Mouse (Mus musculus): ENCODE results near the gene Txlna. TPM values are rescaled to one million over a fixed set of nuclear protein-coding genes. Genes with fewer than 3 reads are reported as not detected.

The Txlna gene
- polyA plus RNA-seq, 1 experiment from 2014 or later: 45.4 TPM

DNA sequence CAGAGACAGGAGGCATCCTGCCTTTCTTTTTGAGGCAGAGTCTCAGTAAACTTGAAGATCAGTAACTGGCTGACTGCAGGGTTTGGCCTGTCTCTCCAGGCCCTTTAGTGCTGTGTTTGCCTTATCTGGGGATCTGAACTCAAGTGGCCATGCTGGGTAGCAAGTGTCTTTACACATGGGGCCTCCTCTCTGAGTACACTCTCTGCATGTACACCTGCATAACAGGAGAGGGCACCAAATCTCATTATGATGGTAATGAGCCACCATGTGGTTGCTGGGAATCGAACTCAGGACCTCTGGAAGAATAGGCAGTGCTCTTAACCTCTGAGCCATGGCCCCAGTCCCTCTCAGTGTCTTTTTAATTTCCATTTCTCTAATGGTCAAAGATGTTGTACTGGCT, 58.6 kb downstream of the Txlna start:
- 82% methylated on average over 1 of the region's 1 CpGs for WGBS (ENCODE audit: insufficient replicate concordance)
- ATAC-seq: no peak
- H3K9me3 ChIP-seq (replicated peaks): no peaks in the 10 kb centered on the region
- no peak overlapping the region for H3K4me3 ChIP-seq
- no peak overlapping the region for H3K4me2 ChIP-seq
- no peak overlapping the region for H3K9ac ChIP-seq
- H3K36me3 ChIP-seq: no peaks in the 10 kb centered on the region
- peaks cover 28% of the 10 kb centered on the region for H3K4me1 ChIP-seq
- H3K27ac ChIP-seq: no peak overlapping the region
- peaks cover 16% of the 10 kb centered on the region for H3K27me3 ChIP-seq (replicated peaks)

GRCm38 (mm10) chr4:129580347-129580746, 60.5 kb downstream of the Txlna start:
- WGBS (ENCODE audit: insufficient replicate concordance): 54% methylated on average over 7 of the region's 7 CpGs
- ATAC-seq: no peak

GRCm38 (mm10) chr4:129578466-129578865, 62.4 kb downstream of the Txlna start, which contains the start of gene Fam167b:
Gene Fam167b (minus strand): TSS chr4:129578549.
- peak within 1 kb of the TSS; percentile 5; the same call in 1 of the 2 replicates for H3K27ac ChIP-seq
- no peaks in the 10 kb centered on the region for H3K36me3 ChIP-seq
- peak within 1 kb of the TSS; percentile 40 for H3K4me2 ChIP-seq
- 0 out of 2 replicates have a peak within 1 kb of the TSS, but pooled peaks have one; percentile 5 for H3K4me3 ChIP-seq
- 49% methylated on average over 5 of the region's 5 CpGs for WGBS (ENCODE audit: insufficient replicate concordance)
- ATAC-seq: no peak
- no peak within 1 kb of the TSS for H3K9ac ChIP-seq
- H3K4me1 ChIP-seq: peaks cover 20% of the 10 kb centered on the region
- no peaks in the 10 kb centered on the region for H3K9me3 ChIP-seq (replicated peaks)
- H3K27me3 ChIP-seq (replicated peaks): peaks cover 30% of the 10 kb centered on the region

More at GRCm38 (mm10) chr4:129580347-129580746, 60.5 kb downstream of the Txlna start:
- Histone ChIP-seq H3K4me3 (no peak overlapping the region), H3K4me1 (peaks cover 28% of the 10 kb centered on the region), H3K36me3 (no peaks in the 10 kb centered on the region), H3K27ac (no peak overlapping the region; the same call in 1 of the 2 replicates), H3K9ac (no peak overlapping the region), H3K27me3 (replicated peaks) (peaks cover 28% of the 10 kb centered on the region), H3K4me2 (no peak overlapping the region), H3K9me3 (replicated peaks) (no peaks in the 10 kb centered on the region)

DNA sequence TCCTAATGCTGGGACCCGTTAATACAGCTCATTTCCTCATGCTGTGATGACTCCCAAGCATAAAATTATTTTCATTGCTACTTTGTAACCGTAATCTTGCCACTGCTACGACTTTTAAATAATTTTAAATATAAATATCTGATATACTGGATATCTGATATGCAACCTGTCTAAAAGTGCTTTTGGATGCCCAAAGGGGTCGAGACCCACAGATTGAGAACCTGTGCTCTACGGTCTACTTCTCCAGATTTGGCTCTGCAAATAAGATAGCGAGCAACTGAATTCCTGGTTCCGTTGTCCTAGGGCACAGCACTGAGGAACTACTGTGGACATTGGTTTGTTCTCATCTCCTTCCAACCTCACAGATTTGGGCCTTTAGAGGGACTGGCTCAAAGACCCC, 63.2 kb downstream of the Txlna start:
- Histone ChIP-seq H3K4me2 (peak overlapping the region; percentile 0; the same call in 1 of the 2 replicates), H3K27me3 (replicated peaks) (peaks cover 37% of the 10 kb centered on the region), H3K9me3 (replicated peaks) (no peaks in the 10 kb centered on the region), H3K9ac (no peak overlapping the region), H3K27ac (0 out of 2 replicates have a peak overlapping the region, but pooled peaks have one; percentile 5), H3K4me3 (0 out of 2 replicates have a peak overlapping the region, but pooled peaks have one; percentile 5), H3K36me3 (no peaks in the 10 kb centered on the region), H3K4me1 (peaks cover 20% of the 10 kb centered on the region)
- 70% methylated on average over 7 of the region's 7 CpGs for WGBS (ENCODE audit: insufficient replicate concordance)
- ATAC-seq: no peak

GRCm38 (mm10) chr4:129576863-129577491, 63.9 kb downstream of the Txlna start:
- no peak for ATAC-seq
- Histone ChIP-seq H3K36me3 (no peaks in the 10 kb centered on the region), H3K4me3 (0 out of 2 replicates have a peak overlapping the region, but pooled peaks have one; percentile 5), H3K9ac (no peak overlapping the region; the same call in 1 of the 2 replicates), H3K4me2 (peak overlapping the region; percentile 40), H3K27ac (no peak overlapping the region), H3K4me1 (peaks cover 20% of the 10 kb centered on the region), H3K9me3 (replicated peaks) (no peaks in the 10 kb centered on the region), H3K27me3 (replicated peaks) (peaks cover 43% of the 10 kb centered on the region)
- 33% methylated on average over 21 of the region's 21 CpGs for WGBS (ENCODE audit: insufficient replicate concordance)

Small RNA genes lying within 50 kb of the gene (microRNA-seq; reads per million reads assigned to microRNA genes)
- not detected for gene Mir7016

Other genes starting within 250 kb of the Txlna start
- gene Zbtb8b, start 200.2 kb downstream of the Txlna start, polyA plus RNA-seq (2016; fragmentation: Nextera tagmentation; extraction: Ambion mirVana): 1.3 and 1.5 TPM in 2 replicates
- gene Bsdc1, start 179.5 kb downstream of the Txlna start, polyA plus RNA-seq (2016; fragmentation: Nextera tagmentation; extraction: Ambion mirVana): 36.7 and 37.4 TPM in 2 replicates
- gene Tssk3, start 150.0 kb downstream of the Txlna start, polyA plus RNA-seq (2016; fragmentation: Nextera tagmentation; extraction: Ambion mirVana): not detected in 2 replicates
- gene Fam229a, start 149.9 kb downstream of the Txlna start, polyA plus RNA-seq (2016; fragmentation: Nextera tagmentation; extraction: Ambion mirVana): not detected in 2 replicates
- 192 and 195 TPM in 2 replicates for gene Marcksl1, start 127.5 kb downstream of the Txlna start, polyA plus RNA-seq (2016; fragmentation: Nextera tagmentation; extraction: Ambion mirVana)
- 140 and 145 TPM in 2 replicates for gene Hdac1, start 98.4 kb downstream of the Txlna start, polyA plus RNA-seq (2016; fragmentation: Nextera tagmentation; extraction: Ambion mirVana)
- gene Lck, start 67.4 kb downstream of the Txlna start, polyA plus RNA-seq (2016; fragmentation: Nextera tagmentation; extraction: Ambion mirVana): 4.1 and 5.1 TPM in 2 replicates
- 6.3 and 7.9 TPM in 2 replicates for gene Fam167b, start 62.5 kb downstream of the Txlna start, polyA plus RNA-seq (2016; fragmentation: Nextera tagmentation; extraction: Ambion mirVana)
- 219 and 226 TPM in 2 replicates for gene Eif3i, start 40.4 kb downstream of the Txlna start, polyA plus RNA-seq (2016; fragmentation: Nextera tagmentation; extraction: Ambion mirVana)
- gene Tmem234, start 40.4 kb downstream of the Txlna start, polyA plus RNA-seq (2016; fragmentation: Nextera tagmentation; extraction: Ambion mirVana): 147 and 159 TPM in 2 replicates
- gene Dcdc2b, start 26.8 kb downstream of the Txlna start, polyA plus RNA-seq (2016; fragmentation: Nextera tagmentation; extraction: Ambion mirVana): 0.51 and 1.3 TPM in 2 replicates
- gene Iqcc, start 22.0 kb downstream of the Txlna start, polyA plus RNA-seq (2016; fragmentation: Nextera tagmentation; extraction: Ambion mirVana): 14.7 and 16.5 TPM in 2 replicates
- 16.6 and 19.9 TPM in 2 replicates for gene Ccdc28b, start 17.1 kb downstream of the Txlna start, polyA plus RNA-seq (2016; fragmentation: Nextera tagmentation; extraction: Ambion mirVana)
- 10.0 and 10.3 TPM in 2 replicates for gene Kpna6, start 31.7 kb upstream of the Txlna start, polyA plus RNA-seq (2016; fragmentation: Nextera tagmentation; extraction: Ambion mirVana)
- 4.9 and 6.0 TPM in 2 replicates for gene Tmem39b, start 55.8 kb upstream of the Txlna start, polyA plus RNA-seq (2016; fragmentation: Nextera tagmentation; extraction: Ambion mirVana)
- gene Khdrbs1, start 101.2 kb upstream of the Txlna start, polyA plus RNA-seq (2016; fragmentation: Nextera tagmentation; extraction: Ambion mirVana): 59.4 and 60.2 TPM in 2 replicates
- gene Ptp4a2, start 170.2 kb upstream of the Txlna start, polyA plus RNA-seq (2016; fragmentation: Nextera tagmentation; extraction: Ambion mirVana): 229 and 244 TPM in 2 replicates